Mouse (Mus musculus) midbrain, embryonic 14.5 days (tissue): Measurements from ENCODE around the gene Dlg2. TPM values are rescaled to one million over a fixed set of nuclear protein-coding genes. Genes with fewer than 3 reads are reported as not detected.
A peak's percentile ranks its signal among the peaks of the same experiment; 100 is the strongest.

ENCODE experiments used
- ATAC-seq: fragments of 200-750 bp; cut with Nextera tagmentation; 2 replicates; pipeline ENCODE4 v1.8.0; 2017; ENCODE audit warnings: moderate number of reproducible peaks, moderate library complexity; ENCODE audit not compliant: low FRiP score, low TSS enrichment
- DNase-seq: peaks from one replicate; pipeline ENCODE4 v3.0.0-alpha.2; 2015
- H3K27ac ChIP-seq: fragments of 300-500 bp; sonication (generic); replicated peaks from 2 replicates; pipeline ENCODE4 v1.5.1; 2014; ENCODE audit warnings: mild to moderate bottlenecking, low read depth, low read length, moderate library complexity
- H3K27me3 ChIP-seq: fragments of 300-500 bp; sonication (generic); 2 replicates; pipeline ENCODE4 v1.6.1; 2014; ENCODE audit warnings: low read length, control low read depth, mixed read lengths; ENCODE audit not compliant: control insufficient read depth, insufficient read depth
- H3K36me3 ChIP-seq: fragments of 300-500 bp; sonication (generic); 2 replicates; pipeline ENCODE4 v1.6.1; 2014; ENCODE audit warnings: low read length, control low read depth; ENCODE audit not compliant: control insufficient read depth, insufficient read depth
- H3K4me1 ChIP-seq: fragments of 300-500 bp; sonication (generic); 2 replicates; pipeline ENCODE4 v1.6.1; 2014; ENCODE audit warnings: mild to moderate bottlenecking, antibody characterized with exemption, low read length, control low read depth; ENCODE audit not compliant: control insufficient read depth, insufficient read depth
- H3K4me2 ChIP-seq: fragments of 300-500 bp; sonication (generic); 2 replicates; pipeline ENCODE4 v1.6.1; 2014; ENCODE audit warnings: mild to moderate bottlenecking, low read length, moderate library complexity
- H3K4me3 ChIP-seq: fragments of 300-500 bp; sonication (generic); replicated peaks from 2 replicates; pipeline ENCODE4 v1.5.1; 2014; ENCODE audit warnings: low read depth, low read length
- H3K9ac ChIP-seq: fragments of 300-500 bp; sonication (generic); replicated peaks from 2 replicates; pipeline ENCODE4 v1.6.1; 2014; ENCODE audit warnings: mild to moderate bottlenecking, low read length, moderate library complexity
- H3K9me3 ChIP-seq: fragments of 300-500 bp; sonication (generic); 2 replicates; pipeline ENCODE4 v1.6.1; 2016; ENCODE audit warnings: low read length, control low read depth, mixed read lengths; ENCODE audit not compliant: control insufficient read depth
- WGBS: fragments of 180-500 bp; shearing (Covaris S2); extraction: QIAGEN DNeasy Blood & Tissue Kit; methylation state at CpG from one replicate; pipeline ENCODE4 v1.1.7; 2014; 5-methylcytosine and 5-hydroxymethylcytosine counted together
- polyA plus RNA-seq: library from polyadenylated mRNA; unstranded; fragments of >200 nt; fragmentation: Nextera tagmentation; extraction: Ambion mirVana; gene quantifications from 2 replicates; pipeline ENCODE4 v1.2.1, GENCODE M21; 2014

Dlg2 gene
- polyA plus RNA-seq, 1 experiment from 2014 or later: 19.3 TPM

DNA sequence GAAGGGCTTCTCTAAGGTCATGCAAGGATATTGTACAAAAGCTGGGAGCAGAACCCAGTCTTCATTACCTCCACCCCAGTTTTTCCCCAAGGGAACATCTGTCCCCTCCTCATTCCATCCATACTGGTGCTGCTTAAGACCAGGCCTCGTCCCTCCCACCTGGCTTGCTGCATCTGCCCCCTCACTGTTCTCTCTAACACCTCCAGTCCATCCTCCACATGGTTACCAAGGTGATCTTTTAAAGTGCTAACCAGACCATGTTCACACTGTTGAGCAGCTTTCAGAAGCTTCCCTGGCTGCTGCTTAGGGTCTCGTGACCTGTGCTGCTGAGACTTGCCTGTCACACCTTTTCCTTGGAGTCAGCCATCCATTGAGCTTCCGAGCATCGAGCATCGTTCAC, 1734.2 kb downstream of the Dlg2 start:
- WGBS: 92% methylated on average over 5 of the region's 5 CpGs
- H3K36me3 ChIP-seq: no peaks in the 10 kb centered on the region

DNA sequence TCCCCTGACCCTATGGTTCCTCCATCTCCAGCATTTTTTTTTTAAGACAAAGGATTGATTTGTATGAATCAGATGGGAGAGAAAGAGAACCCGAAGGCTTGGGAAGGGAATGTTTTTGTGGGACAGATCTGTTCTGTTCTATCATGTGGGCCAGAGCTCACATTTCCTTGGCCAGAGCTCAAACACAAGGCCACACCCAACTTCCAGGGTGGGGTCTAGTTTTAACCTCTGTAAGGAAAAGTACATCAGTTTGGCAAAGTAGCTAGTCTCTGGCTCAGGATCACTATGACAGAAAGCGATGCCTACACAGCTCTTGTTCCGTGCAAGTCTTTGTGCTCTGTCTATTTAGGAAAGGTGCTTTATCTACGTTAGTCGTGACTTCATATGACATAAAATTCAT, 1737.3 kb downstream of the Dlg2 start:
- H3K9me3 ChIP-seq: no peaks in the 10 kb centered on the region
- no peaks in the 10 kb centered on the region for H3K36me3 ChIP-seq
- no peak overlapping the region for H3K4me2 ChIP-seq
- DNase-seq (no peak), ATAC-seq (no peak)
- H3K27ac ChIP-seq: no peak overlapping the region
- no peaks in the 10 kb centered on the region for H3K27me3 ChIP-seq
- WGBS: 90% methylated on average over 5 of the region's 5 CpGs
- H3K9ac ChIP-seq: no peak overlapping the region
- H3K4me1 ChIP-seq: no peaks in the 10 kb centered on the region
- H3K4me3 ChIP-seq: no peak overlapping the region

More for the DNA sequence above, 1734.2 kb downstream of the Dlg2 start:
- no peak for ATAC-seq
- H3K9me3 ChIP-seq: no peaks in the 10 kb centered on the region
- H3K4me3 ChIP-seq: no peak overlapping the region
- no peak overlapping the region for H3K27ac ChIP-seq
- no peak overlapping the region for H3K4me2 ChIP-seq
- H3K9ac ChIP-seq: no peak overlapping the region
- no peak for DNase-seq
- H3K4me1 ChIP-seq: no peaks in the 10 kb centered on the region
- no peaks in the 10 kb centered on the region for H3K27me3 ChIP-seq

DNA sequence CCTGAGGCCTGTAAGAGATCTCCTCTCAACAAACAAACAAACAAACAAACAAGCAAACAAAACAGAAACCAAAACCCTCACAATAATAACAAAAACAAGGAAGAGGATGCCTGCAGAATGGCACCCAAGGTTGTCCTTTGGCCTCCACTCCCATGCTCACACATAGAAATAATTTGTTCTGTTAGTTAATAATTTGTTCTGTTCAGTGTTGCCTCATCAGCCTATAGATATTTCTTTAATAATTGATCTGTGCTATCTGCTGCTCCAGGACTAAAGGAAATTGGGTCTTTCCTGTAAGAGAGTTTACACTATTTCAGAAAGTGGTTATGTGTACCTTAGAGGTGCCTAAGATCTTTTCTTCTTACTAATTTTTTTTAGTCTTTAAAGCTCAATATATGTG, 1741.7 kb downstream of the Dlg2 start:
- no peaks in the 10 kb centered on the region for H3K36me3 ChIP-seq
- H3K4me2 ChIP-seq: no peak overlapping the region
- no peak for ATAC-seq

DNA sequence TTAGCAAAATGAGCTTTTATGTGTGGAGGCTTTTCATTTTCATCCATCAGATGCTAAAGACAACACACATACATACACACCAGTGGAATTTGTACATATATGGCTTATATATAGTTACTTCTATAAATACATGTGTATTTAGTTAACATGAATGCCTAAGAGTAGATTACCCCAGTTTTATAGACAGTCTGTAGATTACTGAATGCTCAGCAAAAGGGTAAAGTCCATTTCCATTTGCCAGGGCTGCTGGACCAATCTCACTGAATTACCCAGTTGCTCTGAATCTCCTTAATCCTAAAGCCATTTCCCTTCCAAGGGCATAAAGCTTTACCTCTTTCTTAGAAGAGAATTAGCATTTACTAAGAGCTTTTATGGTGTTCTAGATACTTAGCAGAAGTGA, 1744.1 kb downstream of the Dlg2 start:
- no peaks in the 10 kb centered on the region for H3K27me3 ChIP-seq
- DNase-seq (no peak), ATAC-seq (no peak)
- H3K9ac ChIP-seq: no peak overlapping the region
- no peaks in the 10 kb centered on the region for H3K9me3 ChIP-seq
- no peak overlapping the region for H3K27ac ChIP-seq
- H3K36me3 ChIP-seq: no peaks in the 10 kb centered on the region
- H3K4me3 ChIP-seq: no peak overlapping the region
- H3K4me2 ChIP-seq: no peak overlapping the region
- H3K4me1 ChIP-seq: no peaks in the 10 kb centered on the region

More for the DNA sequence above, 1741.7 kb downstream of the Dlg2 start:
- H3K4me3 ChIP-seq: no peak overlapping the region
- H3K4me1 ChIP-seq: no peaks in the 10 kb centered on the region
- no peak overlapping the region for H3K9ac ChIP-seq
- H3K9me3 ChIP-seq: no peaks in the 10 kb centered on the region
- no peak for DNase-seq
- H3K27ac ChIP-seq: no peak overlapping the region
- no peaks in the 10 kb centered on the region for H3K27me3 ChIP-seq

DNA sequence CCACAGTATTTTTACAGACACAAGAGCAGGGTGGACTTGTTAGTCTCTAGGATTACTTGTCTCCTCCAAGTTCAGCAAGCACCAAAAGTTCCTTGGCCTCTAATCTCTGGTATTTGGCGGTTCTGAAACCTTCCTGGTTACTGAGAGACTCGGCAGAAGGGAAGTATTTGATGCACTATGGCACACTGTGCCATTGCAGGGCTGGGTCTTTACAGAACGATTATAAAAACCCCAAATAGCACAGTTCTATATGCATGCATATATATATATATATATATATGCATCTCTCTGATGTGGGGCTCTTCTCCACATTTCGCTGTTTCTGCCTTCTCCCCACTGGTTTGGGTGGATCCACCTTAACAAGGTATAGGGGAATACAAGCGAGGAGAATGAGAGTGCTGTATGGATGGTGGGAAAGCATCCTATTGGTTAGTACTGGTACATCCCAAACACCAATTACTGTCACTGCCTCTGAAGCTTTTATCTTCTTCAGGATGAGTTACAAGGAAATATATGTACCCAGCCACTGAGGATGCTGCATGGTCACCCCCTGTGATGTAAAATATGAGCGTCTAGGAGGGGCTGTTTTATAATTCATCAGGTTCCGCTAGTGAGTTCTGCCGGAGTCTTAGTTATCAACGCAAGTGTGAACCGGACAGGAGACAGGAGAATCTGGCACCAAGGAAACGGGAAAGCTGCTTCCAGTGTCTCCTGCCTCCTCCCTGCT, 1758.2 kb downstream of the Dlg2 start:
- H3K9me3 ChIP-seq: no peaks in the 10 kb centered on the region
- peak; percentile 70 for DNase-seq
- peak overlapping the region; percentile 66 for H3K4me2 ChIP-seq
- peak overlapping the region; percentile 50 for H3K4me3 ChIP-seq
- H3K27me3 ChIP-seq: no peaks in the 10 kb centered on the region
- no peaks in the 10 kb centered on the region for H3K36me3 ChIP-seq
- H3K4me1 ChIP-seq: peaks cover 14% of the 10 kb centered on the region; the same call in 1 of the 2 replicates
- peak overlapping the region; percentile 64 for H3K9ac ChIP-seq
- peak; percentile 84 for ATAC-seq
- H3K27ac ChIP-seq: peak overlapping the region; percentile 66
- WGBS: 29% methylated on average over 11 of the region's 11 CpGs

DNA sequence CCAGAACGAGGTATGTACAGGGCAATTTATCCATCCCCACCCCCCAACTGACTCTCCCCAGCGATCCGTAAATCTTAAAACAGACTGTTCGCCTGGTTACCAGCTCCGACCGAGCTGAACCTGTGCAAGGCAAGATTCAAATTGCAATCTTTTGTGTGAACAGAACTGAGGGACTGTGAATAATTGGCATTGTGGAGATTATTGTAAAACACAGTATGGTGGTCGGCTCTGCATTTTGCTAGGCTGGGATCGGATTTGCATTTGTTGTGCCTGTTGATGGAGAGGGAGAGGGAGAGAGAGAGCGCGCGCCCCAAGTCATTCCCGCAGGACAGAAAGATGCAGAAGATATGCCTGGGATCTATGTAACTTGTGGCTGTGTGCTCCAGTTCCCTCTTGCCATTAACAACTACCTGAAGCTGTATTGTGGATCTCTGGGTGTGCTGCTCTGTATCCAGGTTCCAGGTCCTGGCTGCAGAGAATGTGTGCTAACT, 1759.1 kb downstream of the Dlg2 start:
- DNase-seq: peak; percentile 64
- WGBS: 4% methylated on average over 12 of the region's 12 CpGs
- ATAC-seq: peak; percentile 68; the same call in 1 of the 2 replicates
- H3K27me3 ChIP-seq: no peaks in the 10 kb centered on the region
- no peaks in the 10 kb centered on the region for H3K36me3 ChIP-seq
- peak overlapping the region; percentile 66 for H3K27ac ChIP-seq
- H3K4me2 ChIP-seq: peak overlapping the region; percentile 66
- H3K9ac ChIP-seq: peak overlapping the region; percentile 64
- H3K4me3 ChIP-seq: peak overlapping the region; percentile 50
- H3K9me3 ChIP-seq: no peaks in the 10 kb centered on the region
- peaks cover 14% of the 10 kb centered on the region; the same call in 1 of the 2 replicates for H3K4me1 ChIP-seq

DNA sequence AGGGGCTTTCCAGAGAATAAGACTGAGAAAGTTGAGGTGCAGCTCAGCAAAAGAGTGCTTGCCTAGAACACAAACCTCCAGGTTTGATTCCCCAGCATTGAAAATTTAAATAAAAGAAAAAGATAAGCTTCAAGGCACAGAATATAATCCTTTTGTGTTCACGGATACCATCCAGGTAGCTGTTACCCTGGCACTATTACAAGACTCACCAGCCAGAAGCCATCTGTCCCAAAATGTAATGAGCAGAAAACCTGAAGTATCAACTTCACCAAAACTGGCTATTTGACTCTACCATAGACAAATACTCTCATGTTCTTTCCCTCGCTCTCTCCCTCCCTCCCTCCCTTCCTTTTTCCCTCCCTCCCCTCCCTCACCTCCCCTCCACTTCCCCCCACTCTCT, 1764.4 kb downstream of the Dlg2 start:
- Histone ChIP-seq H3K27ac (no peak overlapping the region), H3K36me3 (no peaks in the 10 kb centered on the region), H3K27me3 (no peaks in the 10 kb centered on the region), H3K4me3 (no peak overlapping the region), H3K4me2 (no peak overlapping the region), H3K9me3 (no peaks in the 10 kb centered on the region), H3K4me1 (peaks cover 14% of the 10 kb centered on the region; the same call in 1 of the 2 replicates), H3K9ac (no peak overlapping the region)
- no peak for DNase-seq
- WGBS: 93% methylated on average over 2 of the region's 2 CpGs
- no peak for ATAC-seq

DNA sequence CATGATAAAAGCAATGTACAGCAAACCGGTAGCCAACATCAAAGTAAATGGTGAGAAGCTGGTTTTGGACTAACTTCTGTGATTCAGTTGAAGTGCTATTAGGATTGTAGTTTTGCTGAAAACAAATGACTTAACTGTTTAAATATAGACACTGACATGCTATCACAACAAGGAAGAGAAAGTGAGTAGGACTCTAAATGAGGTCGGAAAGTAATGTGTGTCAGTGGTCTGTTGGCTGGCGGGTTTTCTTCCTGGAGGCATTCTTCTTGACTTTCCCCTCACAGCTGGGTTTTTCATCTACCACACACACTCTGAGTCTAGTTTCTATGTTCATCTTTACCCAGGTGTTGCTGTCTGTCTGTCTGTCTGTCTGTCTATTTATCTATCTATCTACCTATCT, 1771.1 kb downstream of the Dlg2 start:
- no peak overlapping the region for H3K9ac ChIP-seq
- H3K36me3 ChIP-seq: no peaks in the 10 kb centered on the region
- no peaks in the 10 kb centered on the region for H3K4me1 ChIP-seq
- H3K27me3 ChIP-seq: no peaks in the 10 kb centered on the region
- no peak overlapping the region for H3K4me2 ChIP-seq
- WGBS: 96% methylated on average over 3 of the region's 3 CpGs
- H3K4me3 ChIP-seq: no peak overlapping the region
- DNase-seq (no peak), ATAC-seq (no peak)
- no peak overlapping the region for H3K27ac ChIP-seq
- no peaks in the 10 kb centered on the region for H3K9me3 ChIP-seq

DNA sequence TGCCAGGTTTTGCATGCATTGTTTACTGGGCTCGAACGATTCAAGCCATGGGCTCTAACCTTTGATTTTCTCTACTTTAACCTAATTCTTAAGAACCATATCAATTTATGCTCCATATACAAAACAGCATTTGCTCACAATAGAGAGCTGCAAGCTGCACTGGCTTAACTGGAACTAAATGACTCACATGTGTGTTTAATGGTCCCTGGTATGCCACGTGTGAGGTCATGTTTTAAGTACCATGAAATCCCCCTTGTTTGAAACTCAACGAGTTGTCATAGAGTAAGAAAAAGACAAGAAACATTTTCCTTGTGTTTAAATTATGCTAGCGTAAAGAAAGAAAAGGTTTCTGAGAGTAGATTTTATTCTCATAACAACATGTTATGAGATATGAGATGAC, 1772.1 kb downstream of the Dlg2 start:
- Histone ChIP-seq H3K27ac (no peak overlapping the region), H3K27me3 (no peaks in the 10 kb centered on the region), H3K4me1 (no peaks in the 10 kb centered on the region), H3K4me2 (no peak overlapping the region), H3K36me3 (no peaks in the 10 kb centered on the region), H3K9ac (no peak overlapping the region), H3K4me3 (no peak overlapping the region), H3K9me3 (no peaks in the 10 kb centered on the region)
- no peak for ATAC-seq
- 69% methylated on average over 5 of the region's 5 CpGs for WGBS
- no peak for DNase-seq
